Mouse (Mus musculus) limb, embryonic 14.5 days (tissue): ENCODE data around the gene Ift46. TPM values are rescaled to one million over a fixed set of nuclear protein-coding genes. Genes with fewer than 3 reads are reported as not detected.

ENCODE experiments used
- ATAC-seq: fragments of 200-750 bp; cut with Nextera tagmentation; 2 replicates; pipeline ENCODE4 v1.8.0; 2017; ENCODE audit warnings: low read depth, moderate number of reproducible peaks, moderate TSS enrichment; ENCODE audit not compliant: low FRiP score
- DNase-seq: peaks from one replicate; pipeline ENCODE4 v3.0.0-alpha.2; 2015; ENCODE audit warnings: low spot score
- H3K27ac ChIP-seq: fragments of 300-500 bp; sonication (generic); replicated peaks from 2 replicates; pipeline ENCODE4 v1.5.1; 2014; ENCODE audit warnings: low read depth, mild to moderate bottlenecking, low read length, moderate library complexity, mixed read lengths
- H3K27me3 ChIP-seq: fragments of 300-500 bp; sonication (generic); 2 replicates; pipeline ENCODE4 v1.6.1; 2014; ENCODE audit warnings: low read length, mixed read lengths; ENCODE audit not compliant: control insufficient read depth, insufficient read depth
- H3K36me3 ChIP-seq: fragments of 300-500 bp; sonication (generic); 2 replicates; pipeline ENCODE4 v1.6.1; 2014; ENCODE audit warnings: mild to moderate bottlenecking, low read length, moderate library complexity, mixed read lengths; ENCODE audit not compliant: control insufficient read depth, insufficient read depth
- H3K4me1 ChIP-seq: fragments of 300-500 bp; sonication (generic); 2 replicates; pipeline ENCODE4 v1.6.1; 2014; ENCODE audit warnings: antibody characterized with exemption, low read length, mixed read lengths; ENCODE audit not compliant: control insufficient read depth, insufficient read depth
- H3K4me2 ChIP-seq: fragments of 300-500 bp; sonication (generic); replicated peaks from 2 replicates; pipeline ENCODE4 v1.6.1; 2014; ENCODE audit warnings: low read depth, mild to moderate bottlenecking, low read length, moderate library complexity; ENCODE audit not compliant: severe bottlenecking
- H3K4me3 ChIP-seq: fragments of 300-500 bp; sonication (generic); replicated peaks from 2 replicates; pipeline ENCODE4 v1.5.1; 2014; ENCODE audit warnings: low read length
- H3K9ac ChIP-seq: fragments of 300-500 bp; sonication (generic); 2 replicates; pipeline ENCODE4 v1.6.1; 2014; ENCODE audit warnings: mild to moderate bottlenecking, low read depth, low read length, moderate library complexity; ENCODE audit not compliant: severe bottlenecking
- H3K9me3 ChIP-seq: fragments of 300-500 bp; sonication (generic); 2 replicates; pipeline ENCODE4 v1.6.1; 2016; ENCODE audit warnings: low read length; ENCODE audit not compliant: control insufficient read depth
- POLR2A ChIP-seq: fragments of 200-500 bp; IDR thresholded peaks from 2 replicates; pipeline ENCODE4 v1.8.0; 2012; ENCODE audit warnings: inconsistent platforms, mild to moderate bottlenecking, moderate library complexity, borderline replicate concordance; ENCODE audit not compliant: insufficient read depth, insufficient read length; ENCODE audit errors: extremely low read depth
- WGBS: fragments of 180-500 bp; shearing (Covaris S2); extraction: QIAGEN DNeasy Blood & Tissue Kit; methylation state at CpG from one replicate; pipeline ENCODE4 v1.1.7; 2014; 5-methylcytosine and 5-hydroxymethylcytosine counted together
- polyA plus RNA-seq, 2 experiments: library from polyadenylated mRNA; depleted of rRNA in 1 of 2; stranded (reverse) in 1 of 2; unstranded in 1 of 2; fragments of >200 nt; fragmentation: Nextera tagmentation in 1 of 2; extraction: Ambion mirVana in 1 of 2; gene quantifications; 2 replicates each; pipeline versions ENCODE4 v1.2.1 to v1.2.3; 2012 to 2014

The Ift46 gene
- polyA plus RNA-seq, 2 experiments = 109 to 123 TPM

- Histone ChIP-seq H3K4me2 (no peak overlapping the region), H3K27ac (no peak overlapping the region), H3K4me3 (no peak overlapping the region), H3K27me3 (no peaks in the 10 kb centered on the region), H3K36me3 (peaks cover 24% of the 10 kb centered on the region), H3K9me3 (no peaks in the 10 kb centered on the region), H3K4me1 (peaks cover 24% of the 10 kb centered on the region), H3K9ac (no peak overlapping the region)
- 64% methylated on average over 6 of the region's 6 CpGs for WGBS
- no peak for DNase-seq
- TF ChIP-seq POLR2A = no peak
- ATAC-seq = no peak
Observed at GRCm38 (mm10) chr9:44724223-44724622, 43.5 kb upstream of the Ift46 start.

GRCm38 (mm10) chr9:44724665-44725064 is 43.0 kb upstream of the Ift46 start:
- TF ChIP-seq POLR2A = no peak
- DNase-seq (no peak), ATAC-seq (no peak)
- Histone ChIP-seq H3K9me3 (no peaks in the 10 kb centered on the region), H3K36me3 (peaks cover 24% of the 10 kb centered on the region), H3K27me3 (no peaks in the 10 kb centered on the region), H3K4me1 (peaks cover 21% of the 10 kb centered on the region), H3K4me3 (no peak overlapping the region), H3K27ac (no peak overlapping the region), H3K4me2 (no peak overlapping the region), H3K9ac (no peak overlapping the region)
- WGBS = 64% methylated on average over 2 of the region's 2 CpGs

- Histone ChIP-seq H3K27ac (no peak overlapping the region), H3K27me3 (no peaks in the 10 kb centered on the region), H3K36me3 (peaks cover 24% of the 10 kb centered on the region), H3K4me3 (no peak overlapping the region), H3K4me1 (peaks cover 2% of the 10 kb centered on the region; the same call in 1 of the 2 replicates), H3K9ac (no peak overlapping the region), H3K4me2 (no peak overlapping the region), H3K9me3 (no peaks in the 10 kb centered on the region)
- WGBS = 52% methylated on average over 10 of the region's 10 CpGs
- ATAC-seq (no peak), DNase-seq (no peak)
- no peak for TF ChIP-seq POLR2A
Observed at GRCm38 (mm10) chr9:44726431-44727146, 41.1 kb upstream of the Ift46 start.

GRCm38 (mm10) chr9:44727441-44727840 is 40.3 kb upstream of the Ift46 start:
- ATAC-seq (no peak), DNase-seq (no peak)
- no peak overlapping the region for H3K27ac ChIP-seq
- TF ChIP-seq POLR2A = no peak
- peaks cover 20% of the 10 kb centered on the region for H3K36me3 ChIP-seq
- no peak overlapping the region for H3K9ac ChIP-seq
- no peaks in the 10 kb centered on the region for H3K4me1 ChIP-seq
- H3K9me3 ChIP-seq = no peaks in the 10 kb centered on the region
- 56% methylated on average over 5 of the region's 5 CpGs for WGBS
- H3K4me2 ChIP-seq = no peak overlapping the region
- no peaks in the 10 kb centered on the region for H3K27me3 ChIP-seq
- H3K4me3 ChIP-seq = no peak overlapping the region

GRCm38 (mm10) chr9:44732130-44732549 is 35.6 kb upstream of the Ift46 start:
- TF ChIP-seq POLR2A = no peak
- Histone ChIP-seq H3K4me3 (no peak overlapping the region), H3K27me3 (no peaks in the 10 kb centered on the region), H3K4me1 (peaks cover 22% of the 10 kb centered on the region), H3K4me2 (peak overlapping the region; percentile 95), H3K36me3 (no peaks in the 10 kb centered on the region), H3K27ac (no peak overlapping the region), H3K9me3 (no peaks in the 10 kb centered on the region), H3K9ac (no peak overlapping the region)
- DNase-seq (no peak), ATAC-seq (no peak)
- 71% methylated on average over 5 of the region's 5 CpGs for WGBS
